Mouse (Mus musculus): ENCODE measurements at regions not wholly inside any gene's neighbourhood (a gene's known extent, or its start where the extent isn't known, plus 50 kb on each side); places are given as distances from the start of the nearest gene placed in this dataset.

GRCm38 (mm10) chr2:117455740-117456455 lies 113.1 kb upstream of the Rasgrp1 start:
- no peak for TF ChIP-seq CHD2 (IDR thresholded peaks at IDR 0.05; ENCODE audit: low read depth, low read length)
- no peak for TF ChIP-seq MAFK (IDR thresholded peaks at IDR 0.05; ENCODE audit: insufficient read depth, low read depth, low read length)
- no peak for TF ChIP-seq HCFC1 (IDR thresholded peaks at IDR 0.05; ENCODE audit: borderline replicate concordance, insufficient read depth, low read length)
